Mouse (Mus musculus): ENCODE measurements around the gene Cdca5. TPM values are rescaled to one million over a fixed set of nuclear protein-coding genes. Genes with fewer than 3 reads are reported as not detected.

Cdca5 gene
- 8.2 TPM for polyA plus RNA-seq (2015; fragmentation: Illumina TruSeq; extraction: RNeasy Lipid Tissue Mini Kit (QIAGEN cat#74804); ENCODE audit: insufficient read depth, low replicate concordance)

DNA sequence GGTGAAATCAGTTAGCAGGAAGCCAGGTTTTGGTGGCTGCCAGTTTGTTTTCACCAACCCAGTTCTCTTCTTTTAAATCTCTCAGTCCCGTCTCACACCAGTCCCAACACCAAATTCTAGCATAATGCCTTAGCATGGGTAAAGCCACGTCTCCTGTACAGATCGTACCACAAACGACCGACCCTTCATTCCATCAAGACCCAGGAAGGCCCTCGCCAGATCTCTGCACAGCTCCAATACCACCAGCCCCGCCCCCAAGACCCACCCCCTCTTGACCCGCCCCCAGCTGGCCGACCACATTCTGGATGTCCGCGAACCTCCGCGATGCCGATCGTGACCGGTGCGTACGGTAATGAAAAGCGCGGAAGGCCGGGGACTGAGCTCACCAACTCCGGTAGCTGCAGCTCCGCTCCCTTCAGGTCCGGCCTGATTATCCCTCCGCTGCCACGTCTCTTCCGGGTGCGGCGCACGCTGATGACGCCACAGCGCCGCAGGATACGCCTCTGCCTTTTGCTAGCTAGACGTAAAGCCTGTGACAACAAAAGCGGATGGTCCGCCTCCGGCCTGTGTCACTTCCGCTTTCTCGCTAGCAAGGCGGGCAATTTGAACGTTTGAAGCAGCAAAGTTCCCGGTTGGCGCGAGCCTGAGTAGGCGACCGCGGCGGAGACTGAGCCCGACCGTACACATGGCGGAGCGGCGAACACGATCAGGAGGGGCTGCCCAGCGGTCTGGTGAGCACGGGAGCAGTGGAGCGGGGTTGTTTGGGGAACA, at the start of gene Cdca5, which contains the start of gene Zfpl1:
Gene Cdca5, plus strand, starts transcription at position 506 of the 771 bp plus-strand sequence.
Gene Zfpl1, minus strand, starts transcription at position 479 of the 771 bp plus-strand sequence.

DNA sequence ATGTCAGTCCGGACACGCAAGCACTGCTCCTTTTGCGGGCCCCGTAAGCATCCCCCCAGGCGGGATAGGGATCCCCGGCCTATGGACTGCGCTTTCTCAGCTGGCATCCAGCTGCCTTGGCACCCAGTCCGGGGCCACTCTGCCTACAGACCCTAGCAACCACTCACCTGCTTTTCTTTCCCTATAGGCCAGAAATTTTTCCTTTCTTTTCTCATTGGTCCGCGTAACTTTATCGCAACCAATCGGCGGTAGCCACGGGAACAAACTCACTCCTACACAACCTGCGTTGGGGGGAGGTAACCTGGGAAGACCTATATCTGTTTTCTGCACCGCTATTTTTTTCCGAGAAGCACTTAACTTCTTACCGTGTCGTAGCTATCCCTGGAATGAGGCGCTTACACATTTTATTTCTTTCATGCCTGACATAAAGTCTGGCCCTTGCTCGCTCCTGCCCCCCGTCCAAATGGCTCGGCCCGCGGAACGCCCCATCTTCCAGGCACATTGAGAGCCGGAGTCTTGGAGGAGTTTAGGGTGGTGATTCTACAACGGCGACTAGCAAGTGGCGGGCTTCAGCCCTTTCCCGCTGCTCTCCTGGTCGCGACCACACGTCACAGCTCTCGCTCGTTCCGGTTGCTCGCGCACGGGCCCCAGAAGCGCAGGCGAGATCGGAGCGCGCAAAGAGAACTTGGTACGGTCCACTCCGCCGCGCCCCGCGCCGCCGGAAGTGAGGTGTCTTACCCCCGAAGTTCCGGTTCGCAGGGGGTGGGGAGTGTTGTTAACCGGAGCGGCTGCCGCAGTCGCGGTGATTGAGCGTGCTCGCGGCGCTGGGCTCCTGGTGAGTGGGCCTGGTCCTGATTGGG, 38.3 kb upstream of the Cdca5 start, which contains the start of gene Syvn1:
Gene Syvn1, plus strand, starts transcription at position 283 of the 860 bp plus-strand sequence.

GRCm38 (mm10) chr19:6057313-6058096, 27.3 kb upstream of the Cdca5 start, which contains the start of the genes Mrpl49 and Fau:
Gene Mrpl49, minus strand, starts transcription at chr19:6057785.
Gene Fau, plus strand, starts transcription at chr19:6057844.

DNA sequence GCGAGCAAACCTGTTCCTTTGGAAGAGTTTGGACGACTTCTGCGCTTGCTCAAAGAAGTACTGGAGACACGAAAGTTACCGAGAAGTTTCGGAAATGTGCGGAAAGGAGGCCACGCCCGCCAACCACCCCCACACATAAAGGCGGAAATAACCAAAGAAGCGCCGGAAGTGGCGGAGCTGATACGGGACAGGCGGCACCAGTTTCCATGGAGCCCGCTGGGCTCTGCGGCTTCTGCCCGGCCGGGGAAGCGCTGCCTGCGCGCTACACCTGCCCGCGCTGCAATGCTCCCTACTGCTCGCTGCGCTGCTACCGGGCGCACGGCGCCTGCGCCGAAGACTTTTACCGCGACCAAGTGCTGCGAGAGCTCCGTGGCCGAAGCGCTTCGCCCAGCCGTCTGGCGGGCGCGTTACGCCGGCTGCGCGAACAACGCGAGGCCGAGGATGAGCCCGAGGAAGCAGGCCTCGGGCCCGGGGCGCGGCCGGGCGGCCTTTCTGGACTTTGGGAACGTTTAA, 23.7 kb upstream of the Cdca5 start, which contains the start of gene Znhit2:
Gene Znhit2, plus strand, starts transcription at position 172 of the 513 bp plus-strand sequence.

DNA sequence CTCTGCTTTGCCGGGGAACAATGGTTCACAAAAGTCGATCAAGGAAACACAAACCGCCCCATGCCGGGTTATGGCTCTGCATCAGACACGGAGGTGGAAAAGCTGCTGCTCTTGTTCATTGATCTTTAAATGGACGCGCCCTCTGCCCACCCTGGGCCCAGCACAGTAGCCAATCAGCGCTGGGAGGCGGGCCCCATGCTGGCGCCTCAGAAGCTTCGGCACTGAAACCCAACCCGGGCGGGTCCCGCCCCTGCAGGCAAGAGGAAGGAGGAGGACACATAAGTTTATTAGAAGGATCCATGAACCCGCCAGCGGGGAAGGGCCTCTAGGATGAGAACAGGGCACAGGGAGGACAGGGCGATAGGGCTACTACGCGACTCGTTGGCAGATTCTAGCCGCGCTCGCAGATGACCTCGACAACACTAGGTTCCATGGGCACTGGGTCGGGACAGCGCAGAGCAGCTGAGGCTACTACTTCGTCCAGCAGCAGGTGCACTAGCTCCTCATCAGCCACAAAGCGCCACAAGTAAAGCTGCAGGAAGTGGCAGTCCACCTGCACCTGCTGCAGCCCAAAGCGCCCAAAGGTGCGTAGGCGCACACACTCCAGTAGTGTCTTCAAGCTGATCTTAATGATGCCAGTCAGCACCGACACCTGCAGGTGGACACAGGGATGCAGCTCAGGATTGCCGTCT, 16.9 kb upstream of the Cdca5 start, which contains the start of gene Tm7sf2:
Gene Tm7sf2, minus strand, starts transcription at position 650 of the 692 bp plus-strand sequence.

DNA sequence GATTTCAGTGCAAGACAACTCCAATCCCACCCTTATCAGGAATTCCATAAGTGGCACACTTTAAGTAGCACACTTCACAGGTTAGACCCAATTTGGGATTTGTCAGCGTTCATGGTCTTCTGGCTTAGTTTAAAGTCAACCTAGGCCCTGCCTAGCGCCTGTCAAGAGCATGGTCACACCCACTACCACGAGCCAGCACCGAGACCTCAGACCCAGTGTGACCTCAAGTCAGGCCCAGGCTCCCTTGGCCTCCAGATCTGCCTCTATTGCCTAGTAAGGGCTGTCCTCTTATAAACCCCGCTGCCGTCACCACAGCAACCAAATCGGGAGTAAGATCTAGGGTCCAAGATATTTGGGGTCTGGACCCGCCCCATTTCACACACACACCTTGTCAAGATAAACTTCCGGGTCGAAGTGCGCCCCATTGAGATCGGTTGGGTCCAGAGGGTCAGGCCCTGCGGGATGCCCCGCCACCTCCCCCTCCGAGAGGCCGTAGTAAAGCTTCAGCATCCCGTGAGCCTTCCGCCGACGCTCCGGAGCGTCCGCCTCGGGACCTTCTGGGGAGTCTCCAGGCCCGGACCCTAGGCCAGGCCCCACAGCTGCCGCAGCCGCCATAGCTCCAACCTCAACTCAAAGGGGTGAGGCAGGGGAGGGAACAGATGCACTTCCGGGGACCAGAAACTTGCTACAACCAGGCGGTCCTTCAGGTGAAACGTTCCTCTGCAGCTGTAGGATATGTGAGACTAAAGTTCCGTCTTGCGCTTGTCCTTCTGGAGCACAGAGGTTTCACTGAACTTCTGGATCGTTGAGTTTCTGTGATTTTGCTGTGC, 8.0 kb upstream of the Cdca5 start, which contains the start of gene Vps51:
Gene Vps51, minus strand, starts transcription at position 668 of the 830 bp plus-strand sequence.

DNA sequence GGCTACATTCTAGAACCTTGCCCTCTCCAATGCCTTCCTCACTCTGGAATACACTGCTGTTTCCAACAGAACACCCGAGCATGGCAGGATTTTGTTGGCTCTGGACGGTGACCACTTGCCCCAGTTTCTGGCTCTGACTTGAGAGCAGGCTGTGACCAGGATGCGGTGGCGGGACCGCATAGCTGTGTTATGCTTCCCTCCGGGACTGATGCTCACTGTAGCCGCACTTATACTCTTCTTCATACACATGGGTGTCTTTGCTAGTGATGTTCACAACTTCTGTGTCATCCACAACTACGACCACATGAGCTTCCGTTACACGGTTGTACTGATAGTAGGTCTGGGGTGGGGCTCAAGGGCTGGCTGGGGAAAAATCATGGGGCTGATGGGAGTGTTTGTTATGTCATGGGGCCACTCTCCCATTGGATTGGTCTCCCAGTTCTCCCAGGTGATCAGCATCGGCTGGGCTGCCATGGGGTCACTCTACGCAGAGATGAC, 4.8 kb upstream of the Cdca5 start, which contains the start of gene Tmem262:
Gene Tmem262, plus strand, starts transcription at position 51 of the 498 bp plus-strand sequence.

DNA sequence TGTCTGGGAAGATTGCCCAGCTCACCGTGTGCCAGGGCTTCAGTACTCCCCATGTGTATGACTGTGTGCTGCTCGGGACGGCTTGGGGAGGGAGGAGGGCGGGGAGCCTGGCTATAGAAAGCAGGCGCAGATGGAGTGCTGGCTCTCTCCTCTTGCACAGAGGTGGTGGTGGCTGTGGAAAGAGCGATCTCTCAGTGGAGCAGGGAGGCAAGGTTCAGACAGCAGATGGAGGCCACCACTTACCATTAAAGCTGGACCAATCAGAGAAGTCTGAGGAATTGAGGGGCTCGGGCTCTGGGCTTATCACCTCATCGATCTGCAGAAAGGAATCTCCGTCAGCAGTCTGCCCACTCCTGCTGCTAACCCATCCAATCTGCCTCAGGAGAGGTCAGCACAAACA, 2.6 kb upstream of the Cdca5 start, which contains the start of gene Gm28374:
Gene Gm28374, minus strand, starts transcription at position 101 of the 400 bp plus-strand sequence.

DNA sequence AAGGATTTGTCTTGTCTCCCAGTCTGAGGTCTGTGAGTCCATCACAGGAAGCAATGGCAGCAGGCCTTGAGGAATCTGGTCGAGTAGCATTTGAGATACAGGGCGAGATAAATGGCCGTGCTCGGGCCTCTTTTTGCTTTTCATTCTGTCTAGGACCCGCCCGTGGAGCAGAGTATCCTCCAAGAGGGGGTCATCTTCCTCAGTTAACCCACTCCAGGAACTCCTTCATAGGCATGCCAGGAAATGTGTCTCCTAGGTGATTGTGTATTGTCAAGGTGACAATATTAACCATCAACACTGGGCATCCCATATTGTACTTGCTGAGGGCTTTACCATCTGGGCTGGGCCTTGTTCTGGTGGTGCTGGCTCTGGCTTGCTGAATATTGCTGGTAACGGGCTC, 9.3 kb downstream of the Cdca5 start, which contains the start of gene AC131692.1:
Gene AC131692.1, plus strand, starts transcription at position 301 of the 400 bp plus-strand sequence.

DNA sequence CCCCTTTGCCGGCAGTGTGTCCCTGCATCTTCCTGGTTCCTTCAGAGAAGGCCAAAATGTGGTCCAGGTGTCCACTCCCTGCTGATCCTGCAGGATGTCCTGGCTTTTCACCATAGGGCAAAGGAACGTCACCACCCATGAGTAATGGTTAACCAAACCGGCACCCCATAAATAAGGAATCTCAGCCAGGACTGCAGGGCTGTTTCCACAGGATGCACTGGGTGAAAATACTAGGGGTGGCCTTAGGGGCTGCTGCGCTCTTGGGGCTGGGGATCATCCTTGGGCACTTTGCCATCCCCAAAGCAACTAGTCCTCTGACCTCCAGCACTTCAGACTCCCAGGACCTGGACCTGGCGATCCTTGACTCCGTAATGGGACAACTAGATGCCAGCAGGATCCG, 20.8 kb downstream of the Cdca5 start, which contains the start of gene Naaladl1:
Gene Naaladl1, plus strand, starts transcription at position 197 of the 400 bp plus-strand sequence.

GRCm38 (mm10) chr19:6117986-6118676, 33.3 kb downstream of the Cdca5 start, which contains the start of gene Sac3d1:
Gene Sac3d1, minus strand, starts transcription at chr19:6118650.

GRCm38 (mm10) chr19:6127760-6128341, 43.1 kb downstream of the Cdca5 start, which contains the start of gene Snx15:
Gene Snx15, minus strand, starts transcription at chr19:6128304.

GRCm38 (mm10) chr19:6140678-6141393, 56.1 kb downstream of the Cdca5 start, which contains the start of gene Batf2:
Gene Batf2, plus strand, starts transcription at chr19:6140983.

GRCm38 (mm10) chr19:6141394-6141749, 56.6 kb downstream of the Cdca5 start, which contains the start of gene Arl2:
Gene Arl2, minus strand, starts transcription at chr19:6141548.

Measured in spleen, adult 10 weeks (tissue).